Mouse (Mus musculus) forebrain, embryonic 11.5 days (tissue): ENCODE measurements at regions not wholly inside any gene's neighbourhood (a gene's known extent, or its start where the extent isn't known, plus 50 kb on each side); places are given as distances from the start of the nearest gene placed in this dataset.

Experiments
- ATAC-seq: fragments of 200-750 bp; cut with Nextera tagmentation; replicated peaks from 2 replicates; pipeline ENCODE4 v1.8.0; 2017; ENCODE audit warnings: moderate TSS enrichment; ENCODE audit not compliant: low FRiP score
- DNase-seq: peaks from one replicate; pipeline ENCODE4 v3.0.0-alpha.2; 2017; ENCODE audit warnings: low spot score
- H3K27ac ChIP-seq: fragments of 300-500 bp; sonication (generic); 2 replicates; pipeline ENCODE4 v1.5.1; 2014; ENCODE audit warnings: low read depth, low read length
- H3K27me3 ChIP-seq: fragments of 300-500 bp; sonication (generic); 2 replicates; pipeline ENCODE4 v1.6.1; 2014; ENCODE audit warnings: mild to moderate bottlenecking, low read length, mixed read lengths; ENCODE audit not compliant: control insufficient read depth, insufficient read depth
- H3K36me3 ChIP-seq: fragments of 300-500 bp; sonication (generic); 2 replicates; pipeline ENCODE4 v1.6.1; 2014; ENCODE audit warnings: mild to moderate bottlenecking, low read length, moderate library complexity, mixed read lengths; ENCODE audit not compliant: control insufficient read depth, insufficient read depth
- H3K4me1 ChIP-seq: fragments of 300-500 bp; sonication (generic); replicated peaks from 2 replicates; pipeline ENCODE4 v1.6.1; 2014; ENCODE audit warnings: low read length, mixed read lengths; ENCODE audit not compliant: control insufficient read depth, insufficient read depth
- H3K4me2 ChIP-seq: fragments of 300-500 bp; sonication (generic); 2 replicates; pipeline ENCODE4 v1.6.1; 2014; ENCODE audit warnings: low read depth, mild to moderate bottlenecking, low read length, moderate library complexity, mixed read lengths; ENCODE audit not compliant: severe bottlenecking
- H3K4me3 ChIP-seq: fragments of 300-500 bp; sonication (generic); 2 replicates; pipeline ENCODE4 v1.5.1; 2014; ENCODE audit warnings: low read depth, low read length
- H3K9ac ChIP-seq: fragments of 300-500 bp; sonication (generic); 2 replicates; pipeline ENCODE4 v1.6.1; 2014; ENCODE audit warnings: low read length
- H3K9me3 ChIP-seq: fragments of 300-500 bp; sonication (generic); 2 replicates; pipeline ENCODE4 v1.6.1; 2016; ENCODE audit warnings: low read length, mixed read lengths; ENCODE audit not compliant: control insufficient read depth

- DNase-seq (no peak), ATAC-seq (no peak)
- no peaks in the 10 kb centered on the region for H3K36me3 ChIP-seq
- H3K9me3 ChIP-seq, result no peaks in the 10 kb centered on the region; the same call in 1 of the 2 replicates
- no peak overlapping the region for H3K9ac ChIP-seq
- H3K27me3 ChIP-seq, result peaks cover 3% of the 10 kb centered on the region; the same call in 1 of the 2 replicates
- no peak overlapping the region for H3K4me3 ChIP-seq
- no peak overlapping the region for H3K4me2 ChIP-seq
- peaks cover 22% of the 10 kb centered on the region for H3K4me1 ChIP-seq
- no peak overlapping the region for H3K27ac ChIP-seq
Observed at GRCm38 (mm10) chr11:117434056-117434455, 50.1 kb upstream of the Gm11733 start.
